Mouse (Mus musculus) lung, postnatal 36 days (tissue): ENCODE measurements around the gene Ptprt.

Experiments used
- DNase-seq: peaks from one replicate; pipeline ENCODE4 v3.0.0; 2022; ENCODE audit warnings: mixed read lengths

Ptprt gene

DNA sequence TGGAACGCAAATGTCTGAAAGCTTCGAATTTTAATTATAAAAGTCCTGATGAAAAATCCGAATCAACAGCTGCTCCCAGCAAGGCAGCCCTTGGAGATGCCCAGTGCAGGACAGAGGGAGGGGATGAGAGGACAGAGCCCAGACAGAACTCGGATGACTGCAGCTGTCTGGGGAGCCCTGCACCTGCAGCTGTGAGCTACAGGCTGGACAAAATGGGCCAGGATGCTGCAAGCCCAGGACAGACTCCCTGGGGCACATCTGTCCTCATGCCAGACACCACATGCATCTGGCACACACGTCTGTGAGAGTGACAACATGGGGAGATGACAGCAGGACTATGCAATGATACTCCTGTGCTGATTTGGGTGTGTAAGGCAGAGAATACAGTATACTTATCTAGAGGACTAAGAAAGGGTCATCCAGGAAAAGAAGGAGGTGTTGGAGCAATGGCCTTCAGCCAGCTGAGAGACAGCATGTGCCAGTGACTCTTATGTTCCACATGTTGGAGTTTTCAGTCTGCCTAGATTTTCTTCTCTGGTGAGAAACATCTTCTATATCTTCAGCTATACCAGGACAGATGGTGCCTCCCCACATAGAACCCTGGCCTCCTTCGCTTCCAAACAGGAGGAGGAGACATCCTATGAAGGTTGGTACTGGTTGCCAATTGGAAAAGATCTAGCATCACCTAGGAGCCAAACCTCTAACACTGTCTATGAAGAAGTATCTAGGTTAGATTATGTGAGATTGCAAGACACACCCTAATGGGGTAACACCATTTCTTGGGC lies 259.4 kb downstream of the Ptprt start:
- DNase-seq: no peak

DNA sequence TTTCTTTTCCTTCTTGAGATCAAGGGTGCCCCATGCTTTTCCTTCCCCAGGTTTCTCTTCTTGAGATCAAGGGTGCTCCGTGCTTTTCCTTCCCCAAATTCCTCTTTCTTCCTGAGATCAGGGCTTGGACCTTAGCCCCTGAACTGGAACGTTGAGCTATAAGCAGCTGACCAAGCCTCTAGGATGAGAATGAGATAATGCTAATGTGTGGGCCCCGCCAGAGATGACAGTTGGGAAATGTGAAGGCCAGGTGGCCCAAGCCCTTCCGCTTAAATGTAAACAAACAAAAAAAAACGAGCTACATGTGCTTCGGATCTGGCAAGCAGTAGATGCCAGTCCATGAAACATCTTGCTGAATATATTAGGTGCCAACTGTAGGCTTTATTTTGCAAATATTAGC lies 266.3 kb downstream of the Ptprt start:
- DNase-seq: no peak

DNA sequence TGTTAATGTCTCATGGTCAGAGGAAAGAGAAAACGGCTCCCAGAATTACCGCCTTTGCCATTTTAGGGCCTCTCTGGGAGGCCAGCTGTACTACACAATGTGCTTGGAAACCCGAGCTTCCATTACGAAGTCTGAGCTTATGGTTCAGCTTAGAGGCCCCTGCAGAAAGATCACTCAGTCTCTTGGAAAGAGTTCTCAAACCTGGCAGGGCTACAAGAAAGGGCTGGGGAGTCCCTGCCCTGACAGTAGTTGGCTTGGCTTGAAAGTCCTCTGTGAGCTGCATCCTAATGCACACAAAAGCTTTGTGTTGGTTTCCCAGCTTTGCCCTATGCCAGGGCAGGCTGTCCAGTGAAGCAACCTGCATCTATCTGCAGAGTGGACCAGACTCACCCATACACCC lies 269.1 kb downstream of the Ptprt start:
- no peak for DNase-seq

DNA sequence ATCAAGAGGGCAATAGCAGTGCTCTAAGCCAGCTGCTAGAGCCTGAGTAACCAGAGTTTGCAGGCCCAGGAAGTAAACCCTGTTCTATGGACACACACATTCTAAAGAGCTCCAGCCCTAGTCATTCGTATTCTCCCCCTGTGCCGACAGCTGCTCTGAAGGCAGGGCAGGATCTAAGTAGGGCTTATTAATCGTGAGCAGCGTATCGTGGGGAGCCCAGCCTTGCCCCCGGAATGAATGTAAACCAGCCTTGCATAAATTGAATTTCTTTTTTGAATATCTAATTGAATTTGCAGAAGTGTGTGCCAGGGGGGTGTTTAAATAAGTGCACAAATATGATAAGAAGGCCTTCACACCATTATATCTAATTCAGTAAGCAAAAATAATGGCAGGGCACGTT lies 283.6 kb downstream of the Ptprt start:
- DNase-seq: no peak

DNA sequence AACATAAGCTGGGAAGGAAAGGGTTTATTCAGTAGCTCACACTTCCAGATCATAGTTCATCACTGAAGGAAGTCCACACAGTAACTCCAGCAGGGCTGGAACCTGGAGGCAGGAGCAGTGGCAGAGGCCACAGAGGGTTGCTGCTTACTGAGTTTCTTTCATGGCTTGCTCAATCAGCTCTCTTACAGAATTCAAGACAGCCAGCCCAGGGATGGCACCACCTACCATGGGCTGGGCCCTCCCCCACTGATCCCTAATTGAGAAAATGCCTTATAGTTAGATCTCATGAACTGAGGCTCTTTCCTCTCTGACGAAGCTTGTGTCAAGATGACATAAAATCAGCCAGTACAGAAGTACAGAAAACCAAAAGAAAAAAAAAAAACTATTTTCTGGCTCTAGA lies 311.9 kb downstream of the Ptprt start:
- DNase-seq: no peak

DNA sequence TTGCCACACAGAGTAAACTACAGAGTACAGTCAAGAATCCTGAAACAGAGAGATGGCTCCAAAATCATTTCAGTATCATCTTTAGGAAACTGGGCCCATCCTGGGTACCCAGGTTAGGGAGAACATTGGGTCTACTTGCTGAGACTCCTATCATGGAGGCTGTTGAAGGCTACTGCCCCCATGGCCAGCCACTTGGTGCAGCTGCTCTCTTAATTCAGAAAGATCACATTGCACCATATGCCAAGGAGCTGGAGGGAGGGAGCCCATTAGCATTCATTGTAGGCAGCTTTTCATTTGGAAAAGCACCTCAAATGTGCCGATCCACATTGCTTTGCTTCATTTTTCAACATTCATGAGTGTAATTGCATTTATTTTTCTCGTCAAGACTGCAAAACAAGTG lies 319.1 kb downstream of the Ptprt start:
- DNase-seq: no peak

DNA sequence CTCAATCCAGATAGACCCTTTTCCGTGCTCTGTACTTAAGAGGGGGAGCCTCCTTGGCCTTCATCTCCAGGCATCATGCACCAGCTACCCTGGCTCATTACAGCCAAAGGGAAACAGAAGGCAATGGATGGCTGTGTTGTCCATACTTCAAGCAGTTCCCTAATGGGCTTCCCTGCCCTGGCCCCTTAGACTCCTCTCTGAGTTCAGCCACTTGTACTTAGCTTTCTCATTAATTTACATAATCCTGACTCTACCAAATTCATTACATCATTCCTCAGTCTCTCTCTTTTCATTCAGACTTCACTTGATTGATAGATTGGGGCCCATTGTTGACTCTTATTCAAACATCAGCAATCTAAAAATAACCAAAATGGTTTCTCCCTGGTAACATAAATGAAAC lies 320.7 kb downstream of the Ptprt start:
- no peak for DNase-seq

DNA sequence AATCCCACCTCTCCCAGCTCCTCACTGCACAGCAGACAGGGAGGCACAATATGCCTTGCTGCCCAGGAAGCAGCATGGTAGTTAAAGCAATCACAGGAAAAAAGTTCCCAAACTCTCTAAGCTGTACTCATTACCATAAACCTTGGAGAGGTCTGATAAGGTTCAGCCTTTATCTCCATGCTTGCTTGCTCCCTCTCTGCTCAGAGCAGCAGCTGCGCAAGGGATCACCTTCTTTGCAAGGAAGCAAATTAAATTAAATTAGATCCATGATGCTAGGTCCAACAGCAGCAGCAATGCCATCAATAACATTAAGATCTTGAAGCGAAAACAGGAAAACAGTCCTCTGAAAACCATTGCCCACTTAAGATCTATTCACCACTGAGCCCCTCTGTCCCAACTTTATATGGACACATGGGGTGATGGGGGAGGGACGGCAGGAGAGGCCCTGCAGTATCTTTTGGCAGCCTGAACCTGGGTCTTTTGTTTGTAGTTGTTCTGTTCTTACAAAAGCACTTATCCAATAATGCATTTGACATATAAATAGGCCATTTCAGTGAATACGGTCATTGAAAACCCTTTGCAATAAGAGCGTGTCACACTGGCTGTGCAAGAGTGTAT lies 328.8 kb downstream of the Ptprt start:
- no peak for DNase-seq

DNA sequence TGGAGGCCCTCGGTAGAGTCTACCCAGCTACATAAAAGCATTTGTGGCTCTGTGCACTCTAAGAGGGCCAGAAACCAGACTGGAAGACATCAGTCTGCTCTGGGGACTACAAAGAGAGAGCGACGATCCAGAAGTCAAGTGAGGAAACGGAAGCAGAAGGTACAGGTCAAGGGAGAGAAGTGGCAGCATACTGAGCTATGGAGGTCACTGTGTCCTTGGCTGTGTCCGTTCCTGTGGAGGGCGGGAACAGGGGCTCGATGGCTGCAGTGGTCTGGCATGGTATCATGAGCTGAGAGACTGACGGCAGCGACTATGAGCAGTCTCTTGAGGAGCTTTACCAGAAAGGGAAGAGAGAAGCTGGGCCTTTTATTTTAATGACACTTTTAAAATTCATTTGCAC lies 331.5 kb downstream of the Ptprt start:
- DNase-seq: no peak

DNA sequence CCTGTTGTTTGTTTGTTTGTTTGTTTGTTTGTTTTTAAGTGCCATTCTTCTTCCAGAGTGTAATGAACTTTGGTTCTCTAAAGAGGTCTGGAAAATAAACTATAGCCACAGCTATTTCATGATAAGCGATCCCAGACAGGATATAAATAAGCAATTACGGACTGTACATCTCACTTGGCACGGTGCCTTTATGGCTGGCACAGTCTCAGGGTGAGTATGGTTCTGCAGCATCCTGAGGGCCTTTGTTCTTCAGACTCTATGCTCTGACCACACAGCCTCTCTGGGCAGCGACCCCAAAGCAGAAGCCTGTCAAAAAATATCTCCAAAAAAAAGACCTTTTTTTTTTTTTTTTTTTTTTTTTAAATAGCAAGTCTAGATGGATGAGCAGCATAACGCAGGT lies 338.5 kb downstream of the Ptprt start:
- DNase-seq: no peak

DNA sequence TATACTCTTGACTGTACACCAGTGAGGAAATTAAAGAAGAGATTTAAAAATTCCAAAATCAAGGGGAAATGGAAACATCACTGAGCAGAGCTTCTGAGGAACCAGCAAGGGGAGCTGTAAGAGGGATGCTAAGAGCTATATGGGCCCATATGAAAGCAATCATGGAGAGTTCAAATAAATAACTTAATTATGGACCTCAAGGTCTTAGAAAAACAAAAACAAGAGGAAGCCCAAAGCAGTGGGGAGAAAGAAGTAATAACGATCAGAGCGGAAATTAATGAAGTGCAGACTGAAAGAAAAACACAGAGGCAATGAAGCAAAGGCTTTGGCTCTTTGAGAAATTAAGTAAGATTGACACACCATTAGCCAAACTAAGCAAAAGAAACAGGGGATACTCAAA lies 353.0 kb downstream of the Ptprt start:
- no peak for DNase-seq

DNA sequence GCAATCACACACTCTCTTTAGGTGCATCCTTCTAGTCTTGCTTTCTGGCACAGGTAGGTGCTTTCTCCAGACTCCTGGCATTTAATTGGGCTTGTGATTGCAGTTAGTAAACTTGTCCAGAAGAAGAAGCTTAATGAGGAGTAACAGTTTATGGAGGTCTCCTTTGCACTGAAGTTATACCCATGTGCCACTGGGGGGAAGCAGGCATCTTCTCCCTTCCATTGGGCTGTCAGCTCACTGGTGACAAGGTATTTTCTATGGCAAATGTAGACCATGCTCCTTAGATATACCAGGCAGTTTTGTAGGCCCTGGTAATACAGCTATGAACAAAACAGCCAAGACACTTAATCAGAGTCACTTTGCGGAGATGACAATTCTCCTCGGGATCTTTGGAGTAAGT lies 366.9 kb downstream of the Ptprt start:
- no peak for DNase-seq

DNA sequence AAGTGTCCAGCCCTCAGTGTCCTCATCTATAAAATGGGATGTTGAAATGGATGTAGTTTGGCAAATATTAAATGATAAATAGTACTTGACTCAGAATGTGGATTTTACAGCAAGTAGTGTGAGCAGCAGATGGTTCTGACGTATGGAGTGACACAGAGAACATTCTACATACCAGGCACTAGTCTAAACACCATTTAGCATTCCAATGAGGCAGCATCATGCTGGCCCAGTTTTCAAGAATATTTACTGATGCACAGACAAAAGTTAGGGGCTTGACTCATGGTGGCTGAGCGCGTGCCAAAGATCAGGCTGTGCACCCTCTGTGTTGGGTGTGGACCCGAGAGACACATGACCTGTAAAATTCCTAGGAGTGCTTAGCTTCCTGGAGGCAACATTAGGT lies 378.3 kb downstream of the Ptprt start:
- DNase-seq: no peak

DNA sequence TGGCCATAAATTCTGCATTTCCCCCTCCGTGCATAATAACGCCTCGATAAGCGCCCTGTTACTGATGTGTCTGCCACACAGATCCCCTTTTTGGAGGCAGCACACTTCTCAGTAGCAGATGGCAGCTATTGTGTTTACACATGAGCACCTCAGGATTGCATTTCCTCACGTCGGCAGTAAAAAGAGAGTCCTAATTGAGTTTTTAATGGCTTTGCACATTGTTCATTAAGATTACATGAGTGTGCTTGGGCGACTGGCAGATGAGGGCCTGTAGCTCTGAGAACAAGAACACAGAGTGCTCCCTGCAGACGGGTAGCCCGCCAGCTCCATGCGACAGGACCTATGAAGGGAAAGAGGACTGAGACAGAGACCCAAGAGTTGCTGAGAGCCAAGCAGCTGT lies 378.8 kb downstream of the Ptprt start:
- no peak for DNase-seq

DNA sequence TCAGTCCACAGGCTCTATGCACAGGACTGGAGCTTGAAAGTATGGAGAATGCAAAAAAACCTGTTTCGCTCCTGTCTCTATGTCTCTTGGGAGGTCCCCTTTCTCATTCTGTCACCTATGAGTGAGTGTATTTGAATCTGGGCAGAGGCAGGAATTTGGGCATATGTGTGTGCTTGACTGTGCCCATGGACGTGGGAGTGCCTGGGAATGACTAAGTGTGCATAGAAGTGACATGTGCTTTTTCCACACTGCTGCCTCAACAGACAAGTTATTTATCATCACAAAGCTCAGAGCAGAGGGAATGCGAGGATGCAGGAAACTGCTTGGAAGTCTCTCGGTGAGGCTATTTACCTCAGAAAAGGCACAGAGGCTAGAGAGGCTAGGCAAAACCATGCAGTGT lies 387.1 kb downstream of the Ptprt start:
- no peak for DNase-seq

DNA sequence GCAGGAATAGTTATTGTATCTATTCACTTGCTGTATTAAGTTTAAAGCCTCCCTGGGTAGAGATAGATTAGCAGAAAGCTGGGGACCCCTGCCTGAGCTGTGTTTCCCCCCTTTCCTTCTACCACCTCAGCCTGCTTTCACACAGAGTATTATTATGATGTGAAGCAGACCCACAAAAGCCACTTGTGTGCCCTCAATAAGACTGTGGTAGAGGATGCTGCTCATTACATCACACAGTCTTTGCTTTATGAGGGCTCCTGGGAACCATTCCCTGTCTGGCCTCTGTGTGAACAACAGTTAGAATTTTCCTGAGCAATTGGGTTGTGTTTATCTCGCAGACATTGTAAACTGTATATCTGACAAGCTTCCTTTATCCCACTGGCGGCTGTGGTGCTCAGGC lies 409.7 kb downstream of the Ptprt start:
- no peak for DNase-seq

DNA sequence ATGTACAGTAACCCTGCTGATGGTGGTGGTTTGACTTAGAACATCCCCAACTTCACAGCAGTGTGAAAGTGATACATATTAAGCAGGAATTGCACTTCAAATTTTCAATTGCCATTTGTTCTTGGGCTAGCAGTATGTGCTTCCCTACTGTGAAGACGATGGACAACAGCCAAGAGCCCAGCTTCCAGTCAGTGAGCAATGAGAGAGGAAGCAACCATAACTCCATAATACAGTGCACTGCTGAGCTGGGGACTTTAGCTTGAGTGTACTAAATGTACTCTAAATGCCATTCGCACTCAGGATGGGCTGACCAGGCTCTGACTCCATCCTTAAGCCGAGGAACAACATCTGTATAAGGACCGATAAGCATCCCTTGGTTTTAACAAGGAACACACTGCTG lies 412.7 kb downstream of the Ptprt start:
- DNase-seq: no peak

DNA sequence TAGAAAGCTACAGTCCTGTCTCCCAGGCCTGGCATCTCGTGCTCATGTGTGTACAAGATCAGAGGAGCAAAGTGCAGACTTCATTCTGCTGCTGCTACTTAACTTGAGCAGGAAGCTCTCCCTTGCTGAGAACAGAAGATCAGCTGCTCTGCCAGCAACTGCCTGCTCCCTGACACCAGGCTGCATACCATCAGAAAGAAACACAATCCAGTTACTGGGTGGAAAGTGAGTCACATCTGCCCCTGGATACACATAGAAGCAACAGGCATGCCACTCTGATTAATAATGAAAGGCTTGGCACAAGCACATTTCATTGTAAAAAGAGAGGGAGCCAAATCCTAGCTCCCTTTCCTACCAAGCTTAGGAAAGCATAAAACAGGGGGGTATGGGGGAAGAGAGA lies 438.5 kb downstream of the Ptprt start:
- DNase-seq: no peak

DNA sequence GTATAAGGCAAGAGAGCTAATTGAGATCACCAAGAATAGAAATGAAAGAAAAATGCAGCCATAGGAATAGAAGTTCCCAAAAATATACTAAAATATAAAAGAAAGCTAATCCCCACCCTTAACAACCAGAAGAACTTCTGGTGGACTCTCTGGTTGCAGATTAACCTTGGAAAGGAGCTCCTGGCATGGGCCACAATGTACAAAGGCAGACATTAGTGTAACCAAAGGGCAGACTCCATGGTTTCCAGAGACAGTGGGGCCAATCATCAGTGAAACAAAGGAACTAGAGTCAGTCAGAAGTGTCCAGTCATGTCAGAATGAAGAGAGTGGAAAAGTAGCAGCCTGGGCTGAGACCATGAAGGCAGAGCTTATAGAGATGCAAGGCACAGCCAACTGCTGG lies 440.4 kb downstream of the Ptprt start:
- no peak for DNase-seq

DNA sequence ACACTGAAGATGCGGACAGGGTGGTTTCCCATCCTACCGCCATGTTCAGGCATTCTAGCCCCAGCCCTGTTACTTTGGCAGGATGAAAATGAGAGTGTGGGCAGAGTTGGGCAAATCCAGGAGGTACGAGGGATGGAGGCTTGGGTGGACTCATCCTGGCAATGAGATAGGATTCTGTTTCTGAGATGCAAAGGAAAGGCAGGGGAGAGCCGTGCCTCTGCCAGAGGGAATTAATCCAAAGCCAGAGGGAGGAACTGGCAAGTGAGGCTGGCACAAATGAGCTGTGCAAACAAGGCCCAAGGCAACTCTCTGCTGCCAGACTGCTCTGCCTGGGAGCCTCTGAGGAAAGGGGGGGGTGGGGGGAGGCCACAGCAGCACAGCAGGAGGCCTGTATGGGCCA lies 441.4 kb downstream of the Ptprt start:
- DNase-seq: no peak

DNA sequence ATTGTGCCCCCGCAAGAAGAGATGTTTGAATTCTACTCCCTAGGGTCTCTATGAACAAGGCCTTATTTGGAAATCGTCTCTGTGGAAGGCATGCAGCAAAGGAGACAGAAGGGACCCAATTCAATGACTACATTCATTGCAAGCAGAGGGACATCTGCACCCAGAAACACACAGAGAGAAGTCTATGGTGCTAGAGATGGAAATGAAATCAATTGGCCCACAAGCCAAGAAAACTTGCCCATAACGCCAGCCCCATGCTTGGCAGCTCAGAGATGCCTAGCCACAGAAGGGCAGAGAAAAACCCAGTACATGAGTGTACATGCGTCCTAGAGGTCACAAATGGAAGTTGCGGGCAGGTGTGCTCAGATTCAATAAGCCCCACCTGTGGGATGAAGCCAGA lies 443.1 kb downstream of the Ptprt start:
- no peak for DNase-seq

DNA sequence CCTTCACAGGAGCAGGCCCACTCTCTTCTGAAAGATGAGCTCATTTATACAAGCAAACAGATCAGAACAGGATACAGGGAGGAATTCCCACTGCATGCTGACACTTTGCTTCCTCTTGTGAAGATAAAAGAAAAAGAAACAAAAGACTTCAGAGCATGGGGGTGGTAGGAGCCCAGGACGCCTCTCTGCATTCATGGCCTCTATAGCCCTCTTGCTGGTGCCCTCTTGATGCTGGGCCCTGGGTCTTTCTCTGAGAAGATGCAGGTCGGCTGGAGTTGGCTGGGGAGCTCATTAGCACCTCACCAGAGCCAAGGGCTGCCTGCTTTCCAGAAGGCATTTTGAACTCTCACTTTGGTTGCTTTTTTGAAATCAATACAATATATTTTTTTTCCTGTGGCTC lies 448.6 kb downstream of the Ptprt start:
- DNase-seq: no peak

DNA sequence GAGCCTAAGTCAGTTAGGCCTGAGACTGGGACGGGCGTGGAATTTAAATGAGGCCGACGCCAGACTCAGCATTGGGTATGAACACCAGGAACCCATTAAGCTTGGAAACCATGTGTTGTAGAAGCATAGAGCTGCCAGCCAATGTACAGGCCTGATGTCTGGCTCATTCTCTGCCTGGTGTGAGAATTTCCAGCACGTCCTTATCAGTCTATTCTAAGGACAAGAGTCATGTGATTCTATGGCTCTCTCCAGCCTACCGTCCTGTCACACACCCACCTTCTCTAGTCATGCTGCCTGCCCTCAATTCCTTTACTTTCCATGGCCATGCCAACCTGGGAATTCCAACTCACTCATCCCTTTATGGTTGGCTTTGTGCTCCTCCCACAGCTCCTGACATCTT lies 450.4 kb downstream of the Ptprt start:
- DNase-seq: no peak

DNA sequence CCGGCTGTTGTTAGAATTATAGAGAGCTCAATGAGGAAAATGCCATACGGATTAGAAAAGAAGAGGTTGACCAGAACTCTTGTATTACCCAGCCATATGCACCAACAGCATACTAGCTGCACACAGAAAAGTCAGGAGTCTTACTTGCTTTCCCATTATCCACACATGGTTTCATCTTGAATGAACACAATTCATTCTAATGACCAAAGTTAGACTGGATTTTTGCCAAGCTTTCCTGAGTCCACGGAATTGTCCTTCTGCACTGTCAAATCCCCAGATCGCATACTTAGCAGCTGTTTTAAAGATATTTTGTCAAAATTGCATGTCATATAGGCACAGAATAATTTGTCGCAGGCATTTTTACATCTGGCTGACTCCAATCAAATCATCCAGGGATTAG lies 463.6 kb downstream of the Ptprt start:
- no peak for DNase-seq
